Mouse (Mus musculus): ENCODE measurements at regions not wholly inside any gene's neighbourhood (a gene's known extent, or its start where the extent isn't known, plus 50 kb on each side); places are given as distances from the start of the nearest gene placed in this dataset.

DNA sequence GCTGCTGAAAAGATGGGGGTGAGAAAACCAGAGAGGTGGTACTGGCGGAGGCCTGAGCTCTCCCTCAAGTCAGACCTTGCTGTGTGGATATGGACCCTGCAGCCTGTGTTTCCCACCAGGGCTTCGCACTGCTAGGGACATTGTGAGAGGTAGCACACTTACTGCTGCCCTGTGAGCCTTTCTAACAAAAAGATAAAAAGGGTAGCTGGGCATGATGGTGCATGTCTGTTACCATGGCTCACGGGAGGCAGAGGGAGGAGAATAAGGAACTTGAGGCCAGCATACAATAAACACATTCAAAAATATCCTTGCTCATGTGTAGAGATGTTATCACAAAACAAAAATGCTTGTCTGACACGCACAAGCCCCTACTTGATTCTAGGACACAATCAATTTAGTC lies 82.2 kb upstream of the Arhgap24 start:
- TF ChIP-seq CTCF (IDR thresholded peaks at IDR 0.05; ENCODE audit: low read depth) (no peak), EP300 (optimal IDR thresholded peaks at IDR 0.05) (no peak)
